Mouse (Mus musculus) heart, embryonic 14.5 days (tissue): ENCODE results near the gene Hist1h1t. TPM values are rescaled to one million over a fixed set of nuclear protein-coding genes. Genes with fewer than 3 reads are reported as not detected.
"Not testable (repeated sequence)": the region's sequence is repeated elsewhere in the genome, so short reads cannot be mapped to it uniquely, and the experiment has no call there.

Experiments used
- ATAC-seq: fragments of 200-750 bp; cut with Nextera tagmentation; 2 replicates; pipeline ENCODE4 v1.8.0; 2017; ENCODE audit warnings: low read depth, moderate TSS enrichment; ENCODE audit not compliant: insufficient number of reproducible peaks, insufficient read depth, low FRiP score
- H3K27ac ChIP-seq, 2 experiments: fragments of 200-500 bp in 1 of 2; fragments of 300-500 bp in 1 of 2; sonication (generic) in 1 of 2; replicated peaks in 1 of 2; 2 replicates each; pipeline ENCODE4 v1.5.1; 2012 to 2014; ENCODE audit warnings: low read depth in 2 of 2, low read length in 2 of 2, control low read depth in 1 of 2, mild to moderate bottlenecking in 1 of 2, mixed read lengths in 1 of 2; ENCODE audit not compliant: control insufficient read depth in 1 of 2, insufficient read depth in 1 of 2
- H3K27me3 ChIP-seq: fragments of 300-500 bp; sonication (generic); 2 replicates; pipeline ENCODE4 v1.6.1; 2014; ENCODE audit warnings: mild to moderate bottlenecking, low read length, control low read depth; ENCODE audit not compliant: control insufficient read depth, insufficient read depth
- H3K36me3 ChIP-seq: fragments of 300-500 bp; sonication (generic); 2 replicates; pipeline ENCODE4 v1.6.1; 2014; ENCODE audit warnings: mild to moderate bottlenecking, control low read depth, low read length, mixed read lengths; ENCODE audit not compliant: control insufficient read depth, insufficient read depth
- H3K4me1 ChIP-seq, 2 experiments: fragments of 200-500 bp in 1 of 2; fragments of 300-500 bp in 1 of 2; sonication (generic) in 1 of 2; 2 replicates each; pipeline ENCODE4 v1.6.1; 2012 to 2014; ENCODE audit warnings: low read length in 2 of 2, control low read depth in 1 of 2, mixed read lengths in 1 of 2; ENCODE audit not compliant: control insufficient read depth in 2 of 2, insufficient read depth in 2 of 2
- H3K4me2 ChIP-seq: fragments of 300-500 bp; sonication (generic); 2 replicates; pipeline ENCODE4 v1.6.1; 2014; ENCODE audit warnings: mild to moderate bottlenecking, low read length
- H3K4me3 ChIP-seq, 2 experiments: fragments of 200-500 bp in 1 of 2; fragments of 300-500 bp in 1 of 2; sonication (generic) in 1 of 2; 2 replicates each; pipeline ENCODE4 v1.5.1; 2012 to 2014; ENCODE audit warnings: low read length in 2 of 2, mild to moderate bottlenecking in 2 of 2, control low read depth in 1 of 2, low read depth in 1 of 2, moderate library complexity in 1 of 2; ENCODE audit not compliant: control insufficient read depth in 1 of 2, insufficient read depth in 1 of 2
- H3K9ac ChIP-seq: fragments of 300-500 bp; sonication (generic); 2 replicates; pipeline ENCODE4 v1.6.1; 2014; ENCODE audit warnings: mild to moderate bottlenecking, low read length
- H3K9me3 ChIP-seq: fragments of 300-500 bp; sonication (generic); 2 replicates; pipeline ENCODE4 v1.6.1; 2016; ENCODE audit warnings: low read length, control low read depth; ENCODE audit not compliant: control insufficient read depth
- WGBS: fragments of 180-500 bp; shearing (Covaris S2); extraction: QIAGEN DNeasy Blood & Tissue Kit; methylation state at CpG from one replicate; pipeline ENCODE4 v1.1.7; 2014; 5-methylcytosine and 5-hydroxymethylcytosine counted together
- polyA plus RNA-seq: library from polyadenylated mRNA; unstranded; fragments of >200 nt; fragmentation: Nextera tagmentation; extraction: Ambion mirVana; gene quantifications from 2 replicates; pipeline ENCODE4 v1.2.1, GENCODE M21; 2014

The Hist1h1t gene
- polyA plus RNA-seq, 1 experiment from 2014 or later, result 0.30 TPM

GRCm38 (mm10) chr13:23684295-23684945 lies 11.2 kb upstream of the Hist1h1t start:
- H3K4me1 ChIP-seq, H3K36me3 ChIP-seq, H3K9me3 ChIP-seq, H3K27me3 ChIP-seq: not testable (repeated sequence)
- ATAC-seq, result peak; percentile 5; the same call in 1 of the 2 replicates
- WGBS, result 0% methylated on average over 13 of the region's 37 CpGs
- peak overlapping the region; percentile 97 for H3K27ac ChIP-seq
- peak overlapping the region; percentile 80 for H3K4me2 ChIP-seq
- H3K9ac ChIP-seq, result peak overlapping the region; percentile 78
- peak overlapping the region; percentile 47 to 52 for H3K4me3 ChIP-seq

GRCm38 (mm10) chr13:23685121-23685861 lies 10.3 kb upstream of the Hist1h1t start:
- 13% methylated on average over 15 of the region's 15 CpGs for WGBS
- no peaks in the 10 kb centered on the region for H3K36me3 ChIP-seq
- peak overlapping the region; percentile 80 for H3K4me2 ChIP-seq
- peaks cover 4 to 5% of the 10 kb centered on the region in 2 experiments; a peak in 3 of 4 replicates for H3K4me1 ChIP-seq
- H3K27ac ChIP-seq, result peak overlapping the region; percentile 85 to 97
- H3K9ac ChIP-seq, result peak overlapping the region; percentile 78
- H3K9me3 ChIP-seq, result no peaks in the 10 kb centered on the region
- H3K27me3 ChIP-seq, result no peaks in the 10 kb centered on the region
- peak overlapping the region; percentile 24 to 47; a peak in 3 of 4 replicates for H3K4me3 ChIP-seq
- no peak for ATAC-seq

- Histone ChIP-seq H3K4me1 (peaks cover 4 to 5% of the 10 kb centered on the region in 2 experiments; a peak in 3 of 4 replicates), H3K9ac (peak overlapping the region; percentile 78), H3K4me3 (peak overlapping the region; percentile 24 to 47; a peak in 3 of 4 replicates), H3K9me3 (no peaks in the 10 kb centered on the region), H3K36me3 (no peaks in the 10 kb centered on the region), H3K4me2 (peak overlapping the region; percentile 80), H3K27ac (peak overlapping the region; percentile 85 to 97), H3K27me3 (no peaks in the 10 kb centered on the region)
- WGBS, result 55% methylated on average over 4 of the region's 4 CpGs
- ATAC-seq, result no peak
Observed at GRCm38 (mm10) chr13:23685966-23686365, 9.6 kb upstream of the Hist1h1t start.

GRCm38 (mm10) chr13:23687181-23687580 lies 8.4 kb upstream of the Hist1h1t start:
- Histone ChIP-seq H3K9me3 (no peaks in the 10 kb centered on the region), H3K9ac (no peak overlapping the region), H3K4me1 (peaks cover 4 to 5% of the 10 kb centered on the region in 2 experiments; a peak in 3 of 4 replicates), H3K27ac (no peak overlapping the region), H3K4me2 (no peak overlapping the region), H3K27me3 (no peaks in the 10 kb centered on the region), H3K36me3 (no peaks in the 10 kb centered on the region), H3K4me3 (no peak overlapping the region)
- 83% methylated on average over 4 of the region's 4 CpGs for WGBS
- no peak for ATAC-seq

- H3K4me1 ChIP-seq, result peaks cover under 1 to 5% of the 10 kb centered on the region in 2 experiments; a peak in 2 of 4 replicates
- no peak overlapping the region for H3K4me2 ChIP-seq
- no peaks in the 10 kb centered on the region for H3K9me3 ChIP-seq
- no peak overlapping the region for H3K9ac ChIP-seq
- H3K4me3 ChIP-seq, result no peak overlapping the region
- no peak overlapping the region for H3K27ac ChIP-seq
- 93% methylated on average over 7 of the region's 7 CpGs for WGBS
- H3K36me3 ChIP-seq, result no peaks in the 10 kb centered on the region
- no peaks in the 10 kb centered on the region for H3K27me3 ChIP-seq
- no peak for ATAC-seq
Observed at GRCm38 (mm10) chr13:23687907-23688306, 7.7 kb upstream of the Hist1h1t start.

- H3K27me3 ChIP-seq, result no peaks in the 10 kb centered on the region
- no peak overlapping the region for H3K4me2 ChIP-seq
- 95% methylated on average over 2 of the region's 2 CpGs for WGBS
- ATAC-seq, result no peak
- H3K4me1 ChIP-seq, result peaks cover 0 to 5% of the 10 kb centered on the region in 2 experiments; a peak in 1 of 4 replicates
- H3K9ac ChIP-seq, result no peak overlapping the region
- no peak overlapping the region for H3K4me3 ChIP-seq
- no peaks in the 10 kb centered on the region for H3K9me3 ChIP-seq
- no peaks in the 10 kb centered on the region for H3K36me3 ChIP-seq
- H3K27ac ChIP-seq, result no peak overlapping the region
Observed at GRCm38 (mm10) chr13:23688956-23689355, 6.7 kb upstream of the Hist1h1t start.

GRCm38 (mm10) chr13:23689459-23689858 lies 6.2 kb upstream of the Hist1h1t start:
- 44% methylated on average over 2 of the region's 2 CpGs for WGBS
- H3K4me2 ChIP-seq, result no peak overlapping the region
- no peaks in the 10 kb centered on the region for H3K27me3 ChIP-seq
- no peak overlapping the region for H3K27ac ChIP-seq
- peaks cover 0 to 5% of the 10 kb centered on the region in 2 experiments; a peak in 1 of 4 replicates for H3K4me1 ChIP-seq
- H3K4me3 ChIP-seq, result no peak overlapping the region
- no peaks in the 10 kb centered on the region for H3K9me3 ChIP-seq
- ATAC-seq, result no peak
- H3K9ac ChIP-seq, result no peak overlapping the region
- no peaks in the 10 kb centered on the region for H3K36me3 ChIP-seq
